Mouse (Mus musculus) embryonic facial prominence, embryonic 12.5 days (tissue): Measurements from ENCODE around the gene Hnrnpd. TPM values are rescaled to one million over a fixed set of nuclear protein-coding genes. Genes with fewer than 3 reads are reported as not detected.

Experiments used
- ATAC-seq: fragments of 200-750 bp; cut with Nextera tagmentation; 2 replicates; pipeline ENCODE4 v1.8.0; 2017; ENCODE audit not compliant: insufficient number of reproducible peaks, insufficient read depth, low FRiP score, low TSS enrichment
- H3K27ac ChIP-seq: fragments of 300-500 bp; sonication (generic); 2 replicates; pipeline ENCODE4 v1.5.1; 2016; ENCODE audit warnings: mild to moderate bottlenecking
- H3K27me3 ChIP-seq: fragments of 300-500 bp; sonication (generic); 2 replicates; pipeline ENCODE4 v1.6.1; 2016; ENCODE audit warnings: mild to moderate bottlenecking, moderate library complexity
- H3K36me3 ChIP-seq: fragments of 300-500 bp; sonication (generic); 2 replicates; pipeline ENCODE4 v1.6.1; 2016; ENCODE audit warnings: mild to moderate bottlenecking
- H3K4me1 ChIP-seq: fragments of 300-500 bp; sonication (generic); 2 replicates; pipeline ENCODE4 v1.6.1; 2016
- H3K4me2 ChIP-seq: fragments of 300-500 bp; sonication (generic); replicated peaks from 2 replicates; pipeline ENCODE4 v1.6.1; 2016; ENCODE audit warnings: mild to moderate bottlenecking, moderate library complexity
- H3K4me3 ChIP-seq: fragments of 300-500 bp; sonication (generic); 2 replicates; pipeline ENCODE4 v1.5.1; 2016; ENCODE audit warnings: mild to moderate bottlenecking
- H3K9ac ChIP-seq: fragments of 300-500 bp; sonication (generic); 2 replicates; pipeline ENCODE4 v1.6.1; 2016; ENCODE audit warnings: mild to moderate bottlenecking, moderate library complexity
- H3K9me3 ChIP-seq: fragments of 300-500 bp; sonication (generic); 2 replicates; pipeline ENCODE4 v1.6.1; 2016; ENCODE audit warnings: mild to moderate bottlenecking, moderate library complexity
- WGBS: fragments of 180-500 bp; shearing (Covaris S2); methylation state at CpG from one replicate; pipeline ENCODE4 v1.1.7; 2016; 5-methylcytosine and 5-hydroxymethylcytosine counted together
- polyA plus RNA-seq: library from polyadenylated mRNA; unstranded; fragments of >200 nt; fragmentation: Nextera tagmentation; extraction: Ambion mirVana; gene quantifications from 2 replicates; pipeline ENCODE4 v1.2.1, GENCODE M21; 2016

The Hnrnpd gene
- polyA plus RNA-seq, 1 experiment from 2014 or later, result 502 TPM

DNA sequence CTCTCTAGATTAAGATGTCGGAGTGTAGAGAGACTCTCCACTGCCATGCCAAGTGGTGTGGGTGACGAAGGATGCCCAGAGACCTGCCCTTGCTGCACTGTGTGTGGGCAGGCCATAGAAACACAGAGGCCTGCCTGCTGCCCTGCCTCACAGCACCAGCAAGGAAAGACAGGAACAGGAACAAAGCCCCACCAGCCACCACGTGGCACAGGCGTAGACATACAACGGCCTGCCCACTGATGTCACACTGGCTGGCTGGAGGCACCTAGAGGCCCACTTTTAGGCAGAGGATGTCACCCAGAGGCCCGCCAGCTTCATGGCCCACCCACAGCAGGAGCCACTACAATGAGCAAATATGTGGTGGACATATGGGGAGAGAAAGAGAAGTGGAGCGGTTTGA, 21.3 kb upstream of the Hnrnpd start:
- 85% methylated on average over 7 of the region's 7 CpGs for WGBS
- no peaks in the 10 kb centered on the region for H3K4me1 ChIP-seq
- no peak overlapping the region for H3K4me3 ChIP-seq
- H3K36me3 ChIP-seq, result no peaks in the 10 kb centered on the region
- no peak overlapping the region for H3K9ac ChIP-seq
- H3K4me2 ChIP-seq, result no peak overlapping the region
- no peak overlapping the region for H3K27ac ChIP-seq
- ATAC-seq, result no peak
- H3K27me3 ChIP-seq, result no peaks in the 10 kb centered on the region
- H3K9me3 ChIP-seq, result no peaks in the 10 kb centered on the region

DNA sequence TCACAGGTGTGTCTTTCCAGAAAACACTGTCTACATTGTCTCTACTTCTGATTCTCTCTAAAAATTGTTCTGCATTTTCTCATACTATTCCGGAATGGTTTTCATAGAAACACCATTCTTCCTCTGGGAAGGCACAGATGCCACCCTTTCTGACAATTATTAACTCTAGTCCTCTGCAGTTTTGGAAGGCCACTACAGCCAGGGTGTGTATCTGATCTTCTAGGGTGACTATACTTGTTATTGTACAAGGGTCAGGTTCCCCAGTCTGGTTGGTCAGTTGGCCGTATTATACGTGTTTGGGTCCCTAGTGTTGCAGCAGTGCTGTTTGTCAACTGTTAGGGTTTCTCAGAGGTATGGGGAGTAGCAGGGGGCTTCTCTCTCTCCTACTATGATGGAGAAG, 15.9 kb upstream of the Hnrnpd start:
- H3K9ac ChIP-seq, result no peak overlapping the region
- no peak overlapping the region for H3K4me3 ChIP-seq
- H3K27me3 ChIP-seq, result no peaks in the 10 kb centered on the region
- H3K4me1 ChIP-seq, result no peaks in the 10 kb centered on the region
- no peaks in the 10 kb centered on the region for H3K9me3 ChIP-seq
- H3K36me3 ChIP-seq, result no peaks in the 10 kb centered on the region
- ATAC-seq, result no peak
- H3K4me2 ChIP-seq, result no peak overlapping the region
- 88% methylated on average over 3 of the region's 3 CpGs for WGBS
- no peak overlapping the region for H3K27ac ChIP-seq

DNA sequence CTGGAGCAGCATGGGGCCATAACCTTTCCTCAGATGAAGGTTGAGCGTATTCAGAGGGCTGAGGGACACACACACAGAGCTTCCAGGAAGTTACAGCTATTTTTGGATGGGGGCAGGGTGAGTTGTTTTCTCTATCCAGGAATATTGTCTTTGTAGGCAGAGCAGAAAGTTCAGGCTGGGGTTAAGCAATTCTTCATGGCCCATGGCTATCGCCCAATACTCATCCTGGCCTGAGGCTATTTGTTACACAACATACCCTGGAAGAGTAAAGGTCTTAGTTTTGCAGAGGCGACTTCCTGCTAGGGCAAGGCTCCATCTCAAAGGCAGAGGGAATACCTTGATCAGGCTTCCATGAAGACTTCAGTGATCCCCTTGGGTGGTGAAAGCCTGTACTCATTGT, 15.4 kb upstream of the Hnrnpd start:
- WGBS, result 59% methylated on average over 3 of the region's 3 CpGs
- no peak for ATAC-seq
- no peaks in the 10 kb centered on the region for H3K27me3 ChIP-seq

DNA sequence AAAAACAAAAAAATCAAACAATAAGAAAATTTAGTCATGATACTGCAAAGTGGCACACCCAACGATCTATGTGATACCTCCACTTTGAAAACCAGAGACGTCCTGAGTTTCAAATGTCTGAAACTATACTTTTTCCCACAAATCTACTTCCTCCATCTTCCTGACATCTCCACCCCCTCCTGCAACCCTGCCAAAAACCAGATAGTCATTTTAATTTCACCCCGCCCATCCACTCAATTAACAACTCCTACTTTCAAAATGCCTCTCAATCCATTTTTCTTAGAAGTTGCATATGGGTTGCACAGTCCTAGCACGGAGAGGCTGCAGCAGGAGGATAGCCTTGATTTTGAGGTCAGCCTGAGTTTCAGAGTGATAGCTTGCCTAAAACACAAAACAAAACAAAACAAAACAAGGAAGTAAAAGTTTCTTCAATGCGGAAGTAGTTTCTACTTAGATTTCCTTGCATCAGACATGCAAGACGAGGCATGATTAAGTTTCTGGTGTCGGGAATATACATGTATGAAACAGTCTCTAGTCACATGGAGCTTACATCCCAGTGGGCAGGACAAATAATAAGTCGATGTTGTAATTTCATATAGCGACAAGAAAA, 4.8 kb upstream of the Hnrnpd start:
- no peak overlapping the region for H3K4me3 ChIP-seq
- 91% methylated on average over 9 of the region's 9 CpGs for WGBS
- H3K36me3 ChIP-seq, result no peaks in the 10 kb centered on the region
- no peaks in the 10 kb centered on the region for H3K9me3 ChIP-seq
- no peak overlapping the region for H3K27ac ChIP-seq
- no peak overlapping the region for H3K9ac ChIP-seq
- H3K4me1 ChIP-seq, result no peaks in the 10 kb centered on the region
- no peak for ATAC-seq
- H3K4me2 ChIP-seq, result no peak overlapping the region
- no peaks in the 10 kb centered on the region for H3K27me3 ChIP-seq

More for the DNA sequence above, 15.4 kb upstream of the Hnrnpd start:
- Histone ChIP-seq H3K9me3 (no peaks in the 10 kb centered on the region), H3K4me3 (no peak overlapping the region), H3K4me1 (no peaks in the 10 kb centered on the region), H3K4me2 (no peak overlapping the region), H3K9ac (no peak overlapping the region), H3K27ac (no peak overlapping the region), H3K36me3 (no peaks in the 10 kb centered on the region)

DNA sequence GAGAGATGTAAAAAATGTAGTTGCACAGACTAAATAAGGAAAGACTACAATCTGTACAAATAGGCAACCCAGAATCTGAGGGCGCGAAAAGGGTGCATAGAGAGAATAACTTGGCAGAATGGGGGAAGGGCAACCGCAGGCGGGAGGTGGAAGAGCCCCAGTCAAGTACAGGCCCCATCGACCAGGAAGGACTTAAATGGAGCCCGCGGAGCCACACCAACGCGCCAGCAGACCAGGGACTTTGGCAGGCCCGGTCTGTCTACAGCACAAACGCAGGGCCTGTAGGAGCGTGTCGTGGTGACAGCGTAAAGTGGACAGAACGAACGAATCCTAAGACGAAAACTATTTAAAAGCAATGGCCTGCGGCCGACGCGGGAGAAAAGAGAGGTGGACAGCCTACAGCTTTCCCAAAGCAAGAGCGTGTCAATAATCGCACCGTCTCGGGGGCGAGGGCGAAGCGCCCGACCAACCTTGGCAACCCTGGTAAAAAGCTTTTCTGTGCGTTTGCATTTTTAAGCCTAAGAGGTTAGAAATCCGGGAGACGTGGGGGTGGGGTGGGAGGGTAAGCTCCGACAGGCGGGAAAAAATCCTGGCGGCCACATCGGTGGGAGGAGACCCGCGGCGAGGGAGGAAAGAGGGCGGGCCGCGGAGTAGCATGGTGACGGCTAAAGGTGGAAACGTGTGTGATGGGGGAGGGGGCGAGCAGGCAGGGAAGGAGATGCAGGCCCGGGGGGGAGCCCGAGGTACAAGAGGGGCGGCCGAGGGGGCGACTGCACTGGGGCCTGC, 1.0 kb downstream of the Hnrnpd start:
- Histone ChIP-seq H3K9me3 (no peaks in the 10 kb centered on the region), H3K36me3 (0 out of 2 replicates have a peak, but pooled peaks cover 9% of the 10 kb centered on the region), H3K4me2 (peak overlapping the region; percentile 82), H3K4me3 (peak overlapping the region; percentile 94), H3K27ac (peak overlapping the region; percentile 100), H3K4me1 (peaks cover 25% of the 10 kb centered on the region), H3K9ac (peak overlapping the region; percentile 99), H3K27me3 (no peaks in the 10 kb centered on the region)
- ATAC-seq, result peak; percentile 57; the same call in 1 of the 2 replicates
- WGBS, result under 1% methylated on average over 47 of the region's 50 CpGs

DNA sequence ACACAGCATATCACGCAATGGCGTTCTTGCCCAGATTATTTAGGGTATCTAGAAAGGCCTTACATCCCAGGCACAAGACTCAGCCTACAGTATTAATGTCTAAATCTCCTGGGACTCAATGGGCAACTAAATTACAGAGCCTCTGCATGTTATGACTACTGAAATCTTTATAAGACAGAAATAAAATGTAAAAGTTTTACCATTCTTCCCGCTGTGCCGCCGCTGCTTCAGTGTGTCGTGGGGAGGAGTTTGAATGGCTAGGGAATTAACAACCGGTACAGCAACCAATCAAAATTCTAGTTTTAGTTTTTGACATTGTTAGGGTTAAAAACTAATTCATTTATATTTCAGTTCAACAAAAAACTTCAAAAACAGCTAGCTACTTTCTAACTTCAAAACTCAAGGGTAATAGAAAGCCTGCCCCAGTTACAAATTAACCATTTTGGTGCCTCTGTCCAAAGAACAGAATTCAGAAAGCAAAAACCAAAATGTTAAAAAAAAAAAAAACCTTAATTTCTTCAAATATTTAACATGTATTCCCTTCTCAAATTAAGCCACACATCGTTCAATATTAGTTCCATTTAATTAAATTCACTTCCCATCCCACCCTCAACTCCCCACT, 2.3 kb downstream of the Hnrnpd start:
- H3K9ac ChIP-seq, result peak overlapping the region; percentile 99
- no peaks in the 10 kb centered on the region for H3K27me3 ChIP-seq
- ATAC-seq, result no peak
- peak overlapping the region; percentile 94 for H3K4me3 ChIP-seq
- H3K4me1 ChIP-seq, result peaks cover 26% of the 10 kb centered on the region
- no peak overlapping the region for H3K27ac ChIP-seq
- peak overlapping the region; percentile 82 for H3K4me2 ChIP-seq
- 15% methylated on average over 8 of the region's 8 CpGs for WGBS
- H3K36me3 ChIP-seq, result 0 out of 2 replicates have a peak, but pooled peaks cover 9% of the 10 kb centered on the region
- no peaks in the 10 kb centered on the region for H3K9me3 ChIP-seq

DNA sequence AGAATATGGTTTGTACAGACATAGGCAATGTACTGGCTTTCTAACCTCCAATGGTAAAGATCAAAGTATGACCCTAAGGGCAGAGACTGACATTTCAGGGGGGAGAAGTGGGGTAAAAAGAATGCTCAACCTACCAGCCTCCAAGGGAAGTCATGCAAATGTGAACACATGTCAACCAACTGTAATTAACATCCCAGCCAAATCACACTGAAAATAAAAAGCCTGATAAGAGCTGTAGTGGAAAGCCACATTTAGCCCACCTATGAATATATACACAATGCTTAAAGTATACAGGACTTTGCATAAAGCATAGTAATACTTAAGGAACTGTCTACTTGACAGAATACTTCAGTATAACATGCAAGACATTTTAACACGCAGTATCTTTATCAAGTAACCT, 3.0 kb downstream of the Hnrnpd start:
- Histone ChIP-seq H3K4me1 (peaks cover 26% of the 10 kb centered on the region), H3K9ac (no peak overlapping the region), H3K36me3 (peaks cover 11% of the 10 kb centered on the region; the same call in 1 of the 2 replicates), H3K4me3 (peak overlapping the region; percentile 29), H3K9me3 (no peaks in the 10 kb centered on the region), H3K4me2 (peak overlapping the region; percentile 82), H3K27me3 (no peaks in the 10 kb centered on the region), H3K27ac (no peak overlapping the region)
- 82% methylated on average over 1 of the region's 1 CpGs for WGBS
- ATAC-seq, result no peak

DNA sequence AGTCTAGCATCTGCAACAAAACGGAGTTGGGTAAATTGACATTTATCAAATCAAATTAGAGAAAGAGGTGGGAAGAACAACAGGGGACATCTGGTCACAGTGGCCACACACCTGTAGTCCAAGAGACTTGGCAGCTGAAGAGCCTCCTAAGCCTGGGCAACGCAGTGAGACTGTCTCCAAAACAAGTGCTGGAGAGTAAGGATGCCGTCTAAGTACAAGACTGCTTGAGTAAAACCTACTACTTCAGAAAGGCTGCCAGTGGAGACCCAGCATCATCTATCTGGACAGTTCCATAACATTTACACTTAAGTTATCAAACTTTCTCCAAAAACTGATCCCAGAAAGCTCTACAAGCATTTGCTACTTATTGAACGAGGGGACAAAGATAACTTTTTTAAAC, 3.7 kb downstream of the Hnrnpd start:
- H3K4me2 ChIP-seq, result peak overlapping the region; percentile 82
- H3K4me3 ChIP-seq, result 0 out of 2 replicates have a peak overlapping the region, but pooled peaks have one; percentile 7
- no peak for ATAC-seq
- H3K9me3 ChIP-seq, result no peaks in the 10 kb centered on the region
- no peak overlapping the region for H3K27ac ChIP-seq
- H3K4me1 ChIP-seq, result peaks cover 26% of the 10 kb centered on the region
- 65% methylated on average over 4 of the region's 4 CpGs for WGBS
- H3K36me3 ChIP-seq, result peaks cover 17% of the 10 kb centered on the region; the same call in 1 of the 2 replicates
- H3K27me3 ChIP-seq, result no peaks in the 10 kb centered on the region
- no peak overlapping the region for H3K9ac ChIP-seq

DNA sequence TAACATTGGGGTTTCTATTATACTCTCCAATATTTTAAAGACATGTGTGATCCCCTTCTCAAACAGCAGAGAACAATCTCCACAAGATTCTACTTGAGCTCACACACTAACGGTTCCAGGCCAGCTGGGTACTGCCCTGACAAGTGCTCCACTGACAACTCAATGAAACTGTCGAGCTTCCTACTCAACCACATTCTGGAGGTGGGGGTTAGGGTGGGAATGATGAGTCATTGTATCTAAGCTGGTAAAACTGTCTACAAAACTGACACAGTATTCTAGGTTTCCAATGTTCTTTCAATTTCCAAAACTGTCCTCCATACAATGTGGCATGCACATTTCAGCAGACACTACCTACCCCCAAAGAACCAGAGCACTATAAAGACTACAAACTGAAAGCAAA, 4.8 kb downstream of the Hnrnpd start:
- H3K27me3 ChIP-seq, result no peaks in the 10 kb centered on the region
- no peaks in the 10 kb centered on the region for H3K9me3 ChIP-seq
- H3K4me1 ChIP-seq, result peaks cover 26% of the 10 kb centered on the region
- WGBS, result 31% methylated on average over 2 of the region's 2 CpGs
- H3K4me2 ChIP-seq, result peak overlapping the region; percentile 82
- no peak overlapping the region for H3K27ac ChIP-seq
- 0 out of 2 replicates have a peak overlapping the region, but pooled peaks have one; percentile 7 for H3K4me3 ChIP-seq
- H3K9ac ChIP-seq, result no peak overlapping the region
- peaks cover 17% of the 10 kb centered on the region; the same call in 1 of the 2 replicates for H3K36me3 ChIP-seq
- no peak for ATAC-seq

DNA sequence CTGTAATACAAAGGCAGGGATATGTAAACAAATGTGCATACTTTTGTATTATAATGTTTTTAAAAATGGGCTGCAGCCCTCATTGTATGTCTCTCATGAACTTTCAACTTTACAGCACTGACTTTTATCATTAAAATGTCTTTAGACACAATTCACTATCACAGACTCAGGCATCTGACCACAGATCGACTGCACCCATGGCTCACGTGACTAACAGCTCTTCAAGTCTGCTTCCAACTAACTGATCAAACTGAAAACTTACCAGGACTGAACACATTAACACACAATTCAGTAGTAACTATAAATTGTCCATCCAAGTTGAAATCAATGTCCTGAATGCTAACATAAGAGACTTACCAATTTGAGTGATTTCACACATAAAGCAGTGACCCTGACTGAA, 18.8 kb downstream of the Hnrnpd start:
- no peak for ATAC-seq
- Histone ChIP-seq H3K36me3 (peaks cover 55% of the 10 kb centered on the region), H3K27me3 (no peaks in the 10 kb centered on the region), H3K4me2 (no peak overlapping the region), H3K9me3 (no peaks in the 10 kb centered on the region), H3K9ac (no peak overlapping the region), H3K27ac (no peak overlapping the region), H3K4me3 (no peak overlapping the region), H3K4me1 (no peaks in the 10 kb centered on the region)
- WGBS, result 84% methylated on average over 2 of the region's 2 CpGs

DNA sequence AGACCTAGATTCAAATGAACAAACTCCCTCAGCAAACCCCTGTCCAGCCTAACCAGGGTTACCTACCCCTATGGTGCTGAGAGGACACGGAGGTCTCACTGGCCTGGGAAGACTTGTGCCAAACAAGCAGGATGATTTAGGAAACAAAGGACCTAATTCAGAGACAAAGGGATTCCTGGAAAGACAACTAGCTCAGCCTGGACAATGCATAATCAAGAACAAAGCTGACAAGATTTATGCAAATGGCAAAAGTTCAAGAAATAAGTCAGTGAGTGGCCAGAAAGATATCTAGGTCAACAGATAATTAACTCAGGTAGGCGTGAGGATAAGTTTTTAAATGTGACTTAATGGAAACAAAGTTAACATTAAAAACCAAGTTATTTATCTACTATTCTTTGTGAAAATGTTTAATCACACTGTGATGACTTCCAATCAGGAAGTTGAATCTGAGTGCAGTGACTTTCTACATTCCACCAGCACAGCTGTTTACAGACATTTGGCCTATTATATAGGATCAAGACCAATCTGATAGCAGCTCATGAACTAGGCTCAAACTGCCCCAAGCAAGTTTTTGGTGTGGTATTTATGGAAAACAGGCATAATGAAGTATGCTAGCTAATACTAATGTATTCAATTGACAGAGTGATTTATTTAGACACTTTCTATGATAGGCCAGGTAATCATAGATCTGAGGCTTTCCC, 19.4 kb downstream of the Hnrnpd start:
- Histone ChIP-seq H3K4me1 (no peaks in the 10 kb centered on the region), H3K4me2 (no peak overlapping the region), H3K9me3 (no peaks in the 10 kb centered on the region), H3K36me3 (peaks cover 50% of the 10 kb centered on the region), H3K9ac (no peak overlapping the region), H3K4me3 (no peak overlapping the region), H3K27me3 (no peaks in the 10 kb centered on the region), H3K27ac (no peak overlapping the region)
- no peak for ATAC-seq
- WGBS, result 88% methylated on average over 2 of the region's 2 CpGs
